Mouse (Mus musculus) B cell, adult 62 days (primary cell): ENCODE data around the gene Sun3. TPM values are rescaled to one million over a fixed set of nuclear protein-coding genes. Genes with fewer than 3 reads are reported as not detected.

Source experiments
- total RNA-seq: library from RNA; stranded (reverse); gene quantifications from 4 replicates; pipeline ENCODE4 v1.2.4, GENCODE M21; 2023

The Sun3 gene
- total RNA-seq: not detected in 4 replicates

DNA sequence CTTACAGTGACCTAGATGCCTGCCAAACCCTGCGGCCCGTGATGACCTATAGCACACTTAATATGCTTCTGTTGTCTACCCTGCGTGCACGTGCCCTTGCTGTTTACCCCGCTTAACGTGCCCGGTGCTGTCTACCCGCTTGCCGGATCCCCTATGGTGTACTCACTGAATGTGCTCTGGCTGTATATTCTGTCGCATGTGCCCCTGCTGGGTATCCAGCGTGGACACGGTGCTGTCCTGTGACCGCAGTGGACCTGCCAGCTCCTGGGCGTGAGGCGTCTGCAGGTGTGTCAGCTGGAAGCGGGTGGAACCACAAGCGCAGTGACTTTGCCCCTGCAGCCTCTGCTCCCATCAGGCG, at the start of gene Sun3:
Gene Sun3, minus strand, starts transcription at position 289 of the 358 bp plus-strand sequence.

DNA sequence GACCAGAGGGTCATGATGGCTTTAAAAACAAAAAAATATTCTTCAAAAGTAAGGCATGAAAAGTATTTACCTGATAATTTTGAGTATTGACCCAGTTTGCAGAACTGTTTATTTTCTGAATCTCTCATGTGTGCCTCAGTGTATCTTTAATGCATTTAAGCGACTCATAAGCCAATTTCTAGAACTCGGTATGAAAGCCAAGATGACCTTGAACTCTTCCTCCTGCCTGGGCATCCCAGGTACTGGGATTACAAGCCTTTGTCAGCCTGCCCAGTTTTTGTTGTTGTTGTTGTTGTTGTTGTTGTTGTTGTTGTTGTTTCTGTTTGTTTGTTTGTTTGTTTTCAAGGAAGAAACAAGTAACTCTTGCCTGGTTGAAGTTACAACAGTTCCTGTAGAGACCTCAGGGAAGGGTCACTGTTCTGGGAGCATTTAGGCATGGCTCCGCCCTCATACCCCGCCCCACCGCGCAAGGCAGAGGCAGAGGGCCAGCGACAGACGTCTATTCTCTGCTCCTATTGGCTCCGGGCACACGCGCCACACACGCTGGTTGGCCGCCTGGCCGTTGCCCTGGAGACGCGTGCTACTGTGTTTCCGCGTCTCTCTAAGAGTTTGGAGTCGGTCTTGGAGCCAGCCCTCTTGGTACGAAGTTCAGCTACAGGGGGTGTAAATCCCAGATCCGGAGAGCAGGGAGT, 634 bp downstream of the Sun3 start, which contains the start of gene Gm11992:
Gene Gm11992, plus strand, starts transcription at position 584 of the 692 bp plus-strand sequence.

GRCm38 (mm10) chr11:9010853-9011339, 37.9 kb downstream of the Sun3 start, which contains the start of gene Hus1:
Gene Hus1, minus strand, starts transcription at chr11:9011191.

DNA sequence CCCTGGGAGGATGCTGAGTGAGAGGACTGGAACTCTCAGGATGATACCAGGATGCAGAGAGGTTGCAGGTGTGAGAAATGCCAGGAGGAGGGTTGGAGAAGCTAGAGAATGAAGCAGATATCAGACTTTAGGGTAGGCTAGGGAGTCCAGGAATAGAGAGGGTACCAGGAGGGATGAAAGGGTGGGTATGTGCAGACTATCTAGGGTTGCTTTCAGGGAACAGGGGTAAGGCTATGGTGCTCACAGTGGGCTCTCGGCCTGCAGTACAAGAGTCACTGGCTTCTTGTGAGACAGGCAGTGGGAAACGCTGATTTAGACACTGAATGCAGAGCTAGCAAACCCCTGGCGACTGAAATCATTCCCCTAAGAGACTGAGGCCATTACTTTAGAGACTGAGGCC, 75.6 kb downstream of the Sun3 start, which contains the start of gene Pkd1l1:
Gene Pkd1l1, minus strand, starts transcription at position 101 of the 400 bp plus-strand sequence.

Other genes with a start within 250 kb of the Sun3 start
- gene Pkd1l1, start 75.7 kb downstream of the Sun3 start, total RNA-seq: 0.09 to 0.31 TPM (median 0.14 TPM) in 3 of 4 replicates, not detected in the other
- gene Hus1, start 37.8 kb downstream of the Sun3 start, total RNA-seq: 16.3 to 17.2 TPM (median 16.8 TPM) in 4 replicates
- not detected in 4 replicates for gene Gm11992, start 397 bp downstream of the Sun3 start, total RNA-seq
- not detected in 4 replicates for gene Upp1, start 69.1 kb upstream of the Sun3 start, total RNA-seq
- not detected in 4 replicates for gene Abca13, start 143.0 kb upstream of the Sun3 start, total RNA-seq